Mouse (Mus musculus) forebrain, embryonic 10.5 days (tissue): Measurements from ENCODE around the gene Asic2. TPM values are rescaled to one million over a fixed set of nuclear protein-coding genes. Genes with fewer than 3 reads are reported as not detected.

Experiments
- DNase-seq: peaks from one replicate; pipeline ENCODE4 v3.0.0-alpha.2; 2017; ENCODE audit warnings: low spot score; ENCODE audit errors: extremely low spot score
- H3K27ac ChIP-seq: fragments of 300-500 bp; sonication (generic); 2 replicates; pipeline ENCODE4 v1.5.1; 2016; ENCODE audit warnings: mild to moderate bottlenecking
- H3K27me3 ChIP-seq: fragments of 300-500 bp; sonication (generic); 2 replicates; pipeline ENCODE4 v1.6.1; 2016; ENCODE audit warnings: mild to moderate bottlenecking; ENCODE audit not compliant: poor library complexity, severe bottlenecking
- H3K36me3 ChIP-seq: fragments of 300-500 bp; sonication (generic); replicated peaks from 2 replicates; pipeline ENCODE4 v1.6.1; 2016; ENCODE audit warnings: mild to moderate bottlenecking, moderate library complexity
- H3K4me1 ChIP-seq: fragments of 300-500 bp; sonication (generic); 2 replicates; pipeline ENCODE4 v1.6.1; 2016
- H3K4me3 ChIP-seq: fragments of 300-500 bp; sonication (generic); 2 replicates; pipeline ENCODE4 v1.5.1; 2016; ENCODE audit warnings: mild to moderate bottlenecking, moderate library complexity
- H3K9me3 ChIP-seq: fragments of 300-500 bp; sonication (generic); 2 replicates; pipeline ENCODE4 v1.6.1; 2016; ENCODE audit warnings: mild to moderate bottlenecking, moderate library complexity
- WGBS: fragments of 180-500 bp; shearing (Covaris S2); methylation state at CpG from one replicate; pipeline ENCODE4 v1.1.7; 2016; 5-methylcytosine and 5-hydroxymethylcytosine counted together
- polyA plus RNA-seq: library from polyadenylated mRNA; unstranded; fragments of >200 nt; fragmentation: Nextera tagmentation; extraction: Ambion mirVana; gene quantifications from 2 replicates; pipeline ENCODE4 v1.2.1, GENCODE M21; 2016

Asic2 gene
- polyA plus RNA-seq, 1 experiment from 2014 or later = 0.51 TPM

GRCm38 (mm10) chr11:80912721-80913120 lies 1055.5 kb downstream of the Asic2 start:
- Histone ChIP-seq H3K9me3 (no peaks in the 10 kb centered on the region), H3K4me1 (peaks cover 5% of the 10 kb centered on the region; the same call in 1 of the 2 replicates), H3K27ac (no peak overlapping the region), H3K36me3 (no peaks in the 10 kb centered on the region), H3K27me3 (no peaks in the 10 kb centered on the region), H3K4me3 (no peak overlapping the region)
- WGBS = 85% methylated on average over 5 of the region's 5 CpGs
- DNase-seq = no peak

- Histone ChIP-seq H3K9me3 (no peaks in the 10 kb centered on the region), H3K4me1 (no peaks in the 10 kb centered on the region), H3K36me3 (no peaks in the 10 kb centered on the region), H3K27ac (no peak overlapping the region), H3K4me3 (no peak overlapping the region), H3K27me3 (no peaks in the 10 kb centered on the region)
- DNase-seq = no peak
- WGBS = 90% methylated on average over 6 of the region's 6 CpGs
Observed at GRCm38 (mm10) chr11:80907820-80908219, 1060.4 kb downstream of the Asic2 start.

- WGBS = 49% methylated on average over 4 of the region's 4 CpGs
- no peaks in the 10 kb centered on the region for H3K4me1 ChIP-seq
- H3K9me3 ChIP-seq = no peaks in the 10 kb centered on the region
- H3K4me3 ChIP-seq = no peak overlapping the region
- DNase-seq = peak; percentile 36
- H3K27ac ChIP-seq = no peak overlapping the region
- no peaks in the 10 kb centered on the region for H3K36me3 ChIP-seq
- no peaks in the 10 kb centered on the region for H3K27me3 ChIP-seq
Observed at GRCm38 (mm10) chr11:80906456-80906855, 1061.8 kb downstream of the Asic2 start.

- H3K27ac ChIP-seq = no peak overlapping the region
- no peaks in the 10 kb centered on the region for H3K36me3 ChIP-seq
- H3K4me3 ChIP-seq = no peak overlapping the region
- no peaks in the 10 kb centered on the region for H3K27me3 ChIP-seq
- WGBS = 92% methylated on average over 2 of the region's 2 CpGs
- H3K9me3 ChIP-seq = no peaks in the 10 kb centered on the region
- no peaks in the 10 kb centered on the region for H3K4me1 ChIP-seq
- no peak for DNase-seq
Observed at GRCm38 (mm10) chr11:80904559-80904958, 1063.7 kb downstream of the Asic2 start.

- H3K4me1 ChIP-seq = no peaks in the 10 kb centered on the region
- no peaks in the 10 kb centered on the region for H3K36me3 ChIP-seq
- no peak for DNase-seq
- no peak overlapping the region for H3K4me3 ChIP-seq
- no peak overlapping the region for H3K27ac ChIP-seq
- H3K9me3 ChIP-seq = no peaks in the 10 kb centered on the region
- 88% methylated on average over 10 of the region's 10 CpGs for WGBS
- no peaks in the 10 kb centered on the region for H3K27me3 ChIP-seq
Observed at GRCm38 (mm10) chr11:80903426-80903825, 1064.8 kb downstream of the Asic2 start.

GRCm38 (mm10) chr11:80902664-80903063 lies 1065.6 kb downstream of the Asic2 start:
- H3K9me3 ChIP-seq = no peaks in the 10 kb centered on the region
- H3K4me1 ChIP-seq = no peaks in the 10 kb centered on the region
- H3K27ac ChIP-seq = no peak overlapping the region
- 80% methylated on average over 7 of the region's 7 CpGs for WGBS
- no peaks in the 10 kb centered on the region for H3K27me3 ChIP-seq
- no peak for DNase-seq
- no peaks in the 10 kb centered on the region for H3K36me3 ChIP-seq
- no peak overlapping the region for H3K4me3 ChIP-seq

- WGBS = 92% methylated on average over 4 of the region's 4 CpGs
- Histone ChIP-seq H3K27ac (no peak overlapping the region), H3K4me1 (no peaks in the 10 kb centered on the region), H3K36me3 (no peaks in the 10 kb centered on the region), H3K9me3 (no peaks in the 10 kb centered on the region), H3K27me3 (no peaks in the 10 kb centered on the region), H3K4me3 (no peak overlapping the region)
- DNase-seq = no peak
Observed at GRCm38 (mm10) chr11:80900555-80900954, 1067.7 kb downstream of the Asic2 start.

- 89% methylated on average over 3 of the region's 3 CpGs for WGBS
- Histone ChIP-seq H3K4me1 (peaks cover 2% of the 10 kb centered on the region), H3K9me3 (no peaks in the 10 kb centered on the region), H3K27me3 (peaks cover 29% of the 10 kb centered on the region), H3K27ac (no peak overlapping the region), H3K4me3 (no peak overlapping the region), H3K36me3 (no peaks in the 10 kb centered on the region)
- no peak for DNase-seq
Observed at GRCm38 (mm10) chr11:80895853-80896252, 1072.4 kb downstream of the Asic2 start.

GRCm38 (mm10) chr11:80889336-80890063 lies 1078.8 kb downstream of the Asic2 start:
- Histone ChIP-seq H3K9me3 (no peaks in the 10 kb centered on the region), H3K4me1 (peaks cover 21% of the 10 kb centered on the region), H3K27me3 (peaks cover 85% of the 10 kb centered on the region), H3K4me3 (no peak overlapping the region), H3K27ac (no peak overlapping the region), H3K36me3 (no peaks in the 10 kb centered on the region)
- 2% methylated on average over 7 of the region's 7 CpGs for WGBS
- no peak for DNase-seq

- H3K4me1 ChIP-seq = peaks cover 21% of the 10 kb centered on the region
- H3K4me3 ChIP-seq = no peak overlapping the region
- H3K36me3 ChIP-seq = no peaks in the 10 kb centered on the region
- WGBS = 52% methylated on average over 3 of the region's 3 CpGs
- no peak overlapping the region for H3K27ac ChIP-seq
- H3K9me3 ChIP-seq = no peaks in the 10 kb centered on the region
- H3K27me3 ChIP-seq = peaks cover 68% of the 10 kb centered on the region
- no peak for DNase-seq
Observed at GRCm38 (mm10) chr11:80887021-80887420, 1081.2 kb downstream of the Asic2 start.

GRCm38 (mm10) chr11:80886365-80886764 lies 1081.9 kb downstream of the Asic2 start:
- WGBS = 87% methylated on average over 7 of the region's 7 CpGs
- peaks cover 21% of the 10 kb centered on the region for H3K4me1 ChIP-seq
- no peak overlapping the region for H3K27ac ChIP-seq

GRCm38 (mm10) chr11:80884521-80885231 lies 1083.6 kb downstream of the Asic2 start:
- WGBS = 91% methylated on average over 6 of the region's 6 CpGs
- no peak for DNase-seq

More at GRCm38 (mm10) chr11:80886365-80886764, 1081.9 kb downstream of the Asic2 start:
- peaks cover 62% of the 10 kb centered on the region for H3K27me3 ChIP-seq
- DNase-seq = no peak
- H3K9me3 ChIP-seq = no peaks in the 10 kb centered on the region
- H3K36me3 ChIP-seq = no peaks in the 10 kb centered on the region
- no peak overlapping the region for H3K4me3 ChIP-seq

GRCm38 (mm10) chr11:80882229-80882810 lies 1085.9 kb downstream of the Asic2 start:
- Histone ChIP-seq H3K27ac (no peak overlapping the region), H3K4me1 (no peaks in the 10 kb centered on the region), H3K4me3 (no peak overlapping the region), H3K9me3 (no peaks in the 10 kb centered on the region), H3K27me3 (peaks cover 21% of the 10 kb centered on the region), H3K36me3 (no peaks in the 10 kb centered on the region)
- no peak for DNase-seq
- 85% methylated on average over 7 of the region's 7 CpGs for WGBS

More at GRCm38 (mm10) chr11:80884521-80885231, 1083.6 kb downstream of the Asic2 start:
- H3K36me3 ChIP-seq = no peaks in the 10 kb centered on the region
- no peak overlapping the region for H3K4me3 ChIP-seq
- no peaks in the 10 kb centered on the region for H3K9me3 ChIP-seq
- H3K27me3 ChIP-seq = peaks cover 45% of the 10 kb centered on the region
- no peak overlapping the region for H3K27ac ChIP-seq
- H3K4me1 ChIP-seq = peaks cover 9% of the 10 kb centered on the region
